Mouse (Mus musculus): ENCODE measurements around the gene Fthl17f. TPM values are rescaled to one million over a fixed set of nuclear protein-coding genes. Genes with fewer than 3 reads are reported as not detected.

The Fthl17f gene
- not detected in 4 replicates for total RNA-seq (2023; ENCODE audit: inconsistent age)

DNA sequence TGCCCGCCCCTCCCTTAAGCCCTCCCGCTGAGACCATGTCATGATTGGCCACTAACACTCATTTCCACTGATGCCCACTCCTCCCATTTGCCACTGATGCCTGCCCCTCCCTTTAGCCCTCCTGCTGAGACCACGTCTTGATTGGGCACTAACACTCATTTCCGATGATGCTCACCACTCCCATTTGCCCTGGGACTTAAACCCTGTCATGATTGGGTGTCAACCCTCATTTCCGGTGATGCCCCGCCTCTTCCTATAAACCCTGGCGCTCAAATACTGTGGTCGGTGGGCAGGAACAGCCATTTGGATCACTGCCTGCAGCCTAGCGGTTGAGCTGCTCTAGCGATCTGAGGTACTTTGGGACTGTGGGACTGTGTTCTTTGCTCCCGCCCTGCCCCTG, at the start of gene Fthl17f:
TSS of gene Fthl17f (plus strand) at position 301 of the 400 bp plus-strand sequence.

DNA sequence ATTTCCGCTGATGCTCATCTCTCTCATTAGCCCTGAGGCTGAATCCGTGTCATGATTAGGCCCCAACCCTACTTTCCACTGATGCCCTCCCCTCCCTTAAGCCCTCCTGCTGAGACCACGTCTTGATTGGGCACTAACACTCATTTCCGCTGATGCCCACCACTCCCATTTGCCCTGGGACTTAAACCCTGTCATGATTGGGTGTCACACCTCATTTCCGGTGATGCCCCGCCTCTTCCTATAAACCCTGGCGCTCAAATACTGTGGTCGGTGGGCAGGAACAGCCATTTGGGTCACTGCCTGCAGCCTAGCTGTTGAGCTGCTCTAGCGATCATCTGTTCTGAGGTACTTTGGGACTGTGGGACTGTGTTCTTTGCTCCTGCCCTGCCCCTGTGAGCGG, 29.6 kb upstream of the Fthl17f start, which contains the start of gene Fthl17e:
TSS of gene Fthl17e (plus strand) at position 301 of the 400 bp plus-strand sequence.

DNA sequence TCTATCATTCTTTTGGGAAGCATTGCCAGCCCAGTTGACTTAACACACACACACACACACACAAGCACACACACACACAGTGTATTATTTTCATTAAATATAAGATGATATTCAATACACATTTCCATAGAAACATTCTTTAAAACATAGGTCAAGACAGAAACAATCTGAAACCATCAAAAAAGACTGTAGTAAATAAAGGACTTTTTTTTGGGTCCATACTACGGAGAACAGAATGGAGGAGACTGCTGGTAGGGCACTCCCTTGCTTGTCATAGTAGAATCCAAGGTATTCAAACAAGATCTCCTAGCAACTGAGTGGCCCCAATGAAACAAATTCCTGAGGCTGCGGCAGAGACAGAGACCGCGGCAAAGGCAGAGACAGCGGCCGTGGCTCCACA, 41.4 kb downstream of the Fthl17f start, which contains the start of gene 4930402K13Rik:
TSS of gene 4930402K13Rik (plus strand) at position 301 of the 400 bp plus-strand sequence.

Other genes starting within 250 kb of the Fthl17f start
- not detected in 4 replicates for gene Gm6592, start 219.0 kb upstream of the Fthl17f start, total RNA-seq (2023; ENCODE audit: inconsistent age)
- gene Gm5751, start 188.8 kb upstream of the Fthl17f start, total RNA-seq (2023; ENCODE audit: inconsistent age), result not detected in 4 replicates
- gene B630019K06Rik, start 170.6 kb upstream of the Fthl17f start, total RNA-seq (2023; ENCODE audit: inconsistent age), result 0.19 to 0.39 TPM (median 0.30 TPM) in 4 replicates
- not detected in 4 replicates for gene Fthl17b, start 100.0 kb upstream of the Fthl17f start, total RNA-seq (2023; ENCODE audit: inconsistent age)
- not detected in 4 replicates for gene Fthl17c, start 86.5 kb upstream of the Fthl17f start, total RNA-seq (2023; ENCODE audit: inconsistent age)
- not detected in 4 replicates for gene Fthl17d, start 76.3 kb upstream of the Fthl17f start, total RNA-seq (2023; ENCODE audit: inconsistent age)
- not detected in 4 replicates for gene Fthl17e, start 29.5 kb upstream of the Fthl17f start, total RNA-seq (2023; ENCODE audit: inconsistent age)
- gene 4930402K13Rik, start 41.5 kb downstream of the Fthl17f start, total RNA-seq (2023; ENCODE audit: inconsistent age), result not detected in 4 replicates
- gene Lancl3, start 136.9 kb downstream of the Fthl17f start, total RNA-seq (2023; ENCODE audit: inconsistent age), result not detected in 4 replicates
- gene Gm14862, start 193.9 kb downstream of the Fthl17f start, total RNA-seq (2023; ENCODE audit: inconsistent age), result not detected in 4 replicates
- gene Xk, start 209.7 kb downstream of the Fthl17f start, total RNA-seq (2023; ENCODE audit: inconsistent age), result 3.6 to 5.1 TPM (median 4.5 TPM) in 4 replicates
- gene H2al1m, start 220.7 kb downstream of the Fthl17f start, total RNA-seq (2023; ENCODE audit: inconsistent age), result 1.1 to 1.5 TPM in 2 of 4 replicates, not detected in the others